Mouse (Mus musculus) liver, postnatal 0 days (tissue): ENCODE measurements at regions not wholly inside any gene's neighbourhood (a gene's known extent, or its start where the extent isn't known, plus 50 kb on each side); places are given as distances from the start of the nearest gene placed in this dataset.

Experiments used
- CTCF ChIP-seq: sonication (generic); IDR thresholded peaks from 2 replicates; pipeline ENCODE4 v1.5.1; 2016; ENCODE audit warnings: antibody characterized with exemption, low read depth
- EP300 ChIP-seq: IDR thresholded peaks from 2 replicates; pipeline ENCODE4 v1.6.1; 2016; ENCODE audit warnings: antibody characterized with exemption, low read depth, mild to moderate bottlenecking

DNA sequence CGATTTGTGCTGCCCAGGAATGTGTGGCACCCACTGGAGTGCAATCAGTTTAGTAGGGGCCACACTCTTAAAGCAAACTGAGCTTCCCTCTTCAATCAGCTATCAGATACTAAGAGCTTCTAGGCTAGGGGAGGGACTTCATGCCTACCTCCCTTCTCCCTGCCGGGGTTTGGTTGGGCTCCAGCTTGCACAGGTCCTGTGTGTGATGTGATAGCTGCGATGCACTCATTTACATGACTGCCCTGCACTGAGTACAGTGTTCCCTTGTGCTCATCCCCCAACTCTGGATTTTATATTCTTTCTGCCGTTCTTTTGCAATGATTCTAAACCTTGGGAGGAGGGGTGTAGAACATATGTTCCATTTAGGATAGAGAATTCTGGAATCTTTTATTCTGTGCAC lies 109.5 kb downstream of the Dact1 start:
- no peak for TF ChIP-seq CTCF
- TF ChIP-seq EP300, result no peak
